Mouse (Mus musculus) embryonic facial prominence, embryonic 14.5 days (tissue): ENCODE data around the gene Gm10382. TPM values are rescaled to one million over a fixed set of nuclear protein-coding genes. Genes with fewer than 3 reads are reported as not detected.

Experiments used
- ATAC-seq: fragments of 200-750 bp; cut with Nextera tagmentation; 2 replicates; pipeline ENCODE4 v1.8.0; 2017; ENCODE audit warnings: low read depth, moderate number of reproducible peaks, moderate TSS enrichment
- DNase-seq: peaks from one replicate; pipeline ENCODE4 v3.0.0-alpha.2; 2015; ENCODE audit warnings: low spot score
- H3K27ac ChIP-seq: fragments of 300-500 bp; sonication (generic); replicated peaks from 2 replicates; pipeline ENCODE4 v1.5.1; 2014; ENCODE audit warnings: low read depth, mild to moderate bottlenecking, low read length, moderate library complexity
- H3K27me3 ChIP-seq: fragments of 300-500 bp; sonication (generic); replicated peaks from 2 replicates; pipeline ENCODE4 v1.6.1; 2014; ENCODE audit warnings: low read length; ENCODE audit not compliant: control insufficient read depth, insufficient read depth
- H3K36me3 ChIP-seq: fragments of 300-500 bp; sonication (generic); 2 replicates; pipeline ENCODE4 v1.6.1; 2014; ENCODE audit warnings: low read length, mixed read lengths; ENCODE audit not compliant: control insufficient read depth, insufficient read depth
- H3K4me1 ChIP-seq: fragments of 300-500 bp; sonication (generic); 2 replicates; pipeline ENCODE4 v1.6.1; 2014; ENCODE audit warnings: antibody characterized with exemption, low read length; ENCODE audit not compliant: control insufficient read depth, insufficient read depth
- H3K4me2 ChIP-seq: fragments of 300-500 bp; sonication (generic); 2 replicates; pipeline ENCODE4 v1.6.1; 2014; ENCODE audit warnings: low read depth, mild to moderate bottlenecking, low read length, moderate library complexity, mixed read lengths
- H3K4me3 ChIP-seq: fragments of 300-500 bp; sonication (generic); 2 replicates; pipeline ENCODE4 v1.5.1; 2014; ENCODE audit warnings: low read depth, mild to moderate bottlenecking, low read length
- H3K9ac ChIP-seq: fragments of 300-500 bp; sonication (generic); 2 replicates; pipeline ENCODE4 v1.6.1; 2014; ENCODE audit warnings: low read depth, mild to moderate bottlenecking, low read length, moderate library complexity, mixed read lengths
- H3K9me3 ChIP-seq: fragments of 300-500 bp; sonication (generic); 2 replicates; pipeline ENCODE4 v1.6.1; 2016; ENCODE audit warnings: low read length; ENCODE audit not compliant: control insufficient read depth
- WGBS: fragments of 180-500 bp; shearing (Covaris S2); extraction: QIAGEN DNeasy Blood & Tissue Kit; methylation state at CpG from one replicate; pipeline ENCODE4 v1.1.7; 2014; 5-methylcytosine and 5-hydroxymethylcytosine counted together
- polyA plus RNA-seq: library from polyadenylated mRNA; unstranded; fragments of >200 nt; fragmentation: Nextera tagmentation; extraction: Ambion mirVana; gene quantifications from 2 replicates; pipeline ENCODE4 v1.2.1, GENCODE M21; 2014

Gm10382 gene
- polyA plus RNA-seq, 1 experiment from 2014 or later: 0.24 TPM

- H3K4me1 ChIP-seq: no peaks in the 10 kb centered on the region
- no peak for ATAC-seq
- 46% methylated on average over 7 of the region's 7 CpGs for WGBS
- DNase-seq: no peak
- no peak overlapping the region for H3K4me3 ChIP-seq
- no peak overlapping the region for H3K4me2 ChIP-seq
- H3K27ac ChIP-seq: no peak overlapping the region
- no peak overlapping the region for H3K9ac ChIP-seq
- H3K36me3 ChIP-seq: no peaks in the 10 kb centered on the region
- no peaks in the 10 kb centered on the region for H3K9me3 ChIP-seq
- H3K27me3 ChIP-seq: no peaks in the 10 kb centered on the region
Measured at GRCm38 (mm10) chr5:125377214-125377613, 11.9 kb upstream of the Gm10382 start.

DNA sequence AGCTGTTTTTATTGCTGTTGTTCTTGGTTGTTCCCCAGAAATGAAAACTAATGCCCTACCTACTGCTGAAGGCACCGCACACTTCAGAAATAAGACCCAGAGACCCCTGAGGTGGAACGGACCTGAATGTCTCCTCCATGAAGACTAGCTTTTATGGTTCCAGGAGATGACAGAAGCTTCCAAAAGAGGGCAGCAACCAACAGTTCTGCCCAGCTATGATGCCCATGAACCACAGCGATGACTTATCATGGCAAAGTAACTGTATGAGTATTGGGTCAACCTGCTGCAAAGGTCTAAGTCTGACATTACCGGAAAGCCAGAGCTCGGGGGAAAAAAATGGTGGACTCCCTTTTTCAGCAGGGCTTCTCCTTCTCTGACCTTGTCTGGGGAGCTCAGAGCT lies 10.2 kb upstream of the Gm10382 start:
- Histone ChIP-seq H3K36me3 (peaks cover 6% of the 10 kb centered on the region), H3K4me1 (no peaks in the 10 kb centered on the region), H3K27me3 (no peaks in the 10 kb centered on the region), H3K27ac (no peak overlapping the region), H3K9me3 (no peaks in the 10 kb centered on the region), H3K4me2 (no peak overlapping the region), H3K4me3 (no peak overlapping the region), H3K9ac (no peak overlapping the region)
- no peak for ATAC-seq
- 83% methylated on average over 5 of the region's 5 CpGs for WGBS
- no peak for DNase-seq

DNA sequence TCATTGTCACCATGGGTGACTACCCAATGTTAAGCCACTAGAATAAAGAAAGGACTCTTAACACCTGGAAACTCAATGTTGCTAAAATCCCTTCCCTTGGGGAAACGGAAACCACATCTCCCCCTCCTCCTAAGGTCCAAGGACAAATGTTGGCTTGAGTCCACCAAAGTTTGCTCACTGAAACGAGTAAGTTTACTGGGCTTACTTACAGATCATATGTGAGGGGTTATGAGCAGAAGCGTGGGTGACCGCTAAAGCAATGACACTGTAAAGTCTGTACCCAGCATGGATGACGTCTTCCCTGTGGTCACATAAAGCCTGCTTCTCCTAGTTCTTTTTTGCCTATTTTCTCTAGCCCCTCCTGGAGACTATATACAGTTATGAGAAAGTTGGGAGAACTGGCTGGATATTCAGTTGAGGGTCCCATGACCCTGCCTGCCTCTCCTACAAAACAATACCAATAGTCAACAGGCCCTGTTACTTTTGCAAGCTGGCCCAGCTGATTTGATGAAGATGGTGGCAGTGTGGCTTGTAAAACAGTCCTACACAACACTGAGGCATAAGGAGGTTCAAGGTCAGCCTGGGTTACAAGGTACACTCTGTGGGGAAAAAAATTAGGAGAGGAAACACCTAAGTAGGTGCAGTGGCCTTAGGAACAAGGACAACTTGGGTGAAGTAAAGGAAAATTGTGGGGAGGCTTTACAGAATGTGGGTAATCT lies 7.0 kb upstream of the Gm10382 start:
- H3K4me1 ChIP-seq: 0 out of 2 replicates have a peak, but pooled peaks cover 5% of the 10 kb centered on the region
- H3K9ac ChIP-seq: no peak overlapping the region
- no peaks in the 10 kb centered on the region for H3K9me3 ChIP-seq
- WGBS: 71% methylated on average over 5 of the region's 5 CpGs
- H3K4me2 ChIP-seq: no peak overlapping the region
- ATAC-seq: 0 out of 2 replicates have a peak, but pooled peaks have one; percentile 19
- H3K36me3 ChIP-seq: peaks cover 27% of the 10 kb centered on the region
- no peak overlapping the region for H3K27ac ChIP-seq
- no peak for DNase-seq
- no peak overlapping the region for H3K4me3 ChIP-seq
- no peaks in the 10 kb centered on the region for H3K27me3 ChIP-seq

DNA sequence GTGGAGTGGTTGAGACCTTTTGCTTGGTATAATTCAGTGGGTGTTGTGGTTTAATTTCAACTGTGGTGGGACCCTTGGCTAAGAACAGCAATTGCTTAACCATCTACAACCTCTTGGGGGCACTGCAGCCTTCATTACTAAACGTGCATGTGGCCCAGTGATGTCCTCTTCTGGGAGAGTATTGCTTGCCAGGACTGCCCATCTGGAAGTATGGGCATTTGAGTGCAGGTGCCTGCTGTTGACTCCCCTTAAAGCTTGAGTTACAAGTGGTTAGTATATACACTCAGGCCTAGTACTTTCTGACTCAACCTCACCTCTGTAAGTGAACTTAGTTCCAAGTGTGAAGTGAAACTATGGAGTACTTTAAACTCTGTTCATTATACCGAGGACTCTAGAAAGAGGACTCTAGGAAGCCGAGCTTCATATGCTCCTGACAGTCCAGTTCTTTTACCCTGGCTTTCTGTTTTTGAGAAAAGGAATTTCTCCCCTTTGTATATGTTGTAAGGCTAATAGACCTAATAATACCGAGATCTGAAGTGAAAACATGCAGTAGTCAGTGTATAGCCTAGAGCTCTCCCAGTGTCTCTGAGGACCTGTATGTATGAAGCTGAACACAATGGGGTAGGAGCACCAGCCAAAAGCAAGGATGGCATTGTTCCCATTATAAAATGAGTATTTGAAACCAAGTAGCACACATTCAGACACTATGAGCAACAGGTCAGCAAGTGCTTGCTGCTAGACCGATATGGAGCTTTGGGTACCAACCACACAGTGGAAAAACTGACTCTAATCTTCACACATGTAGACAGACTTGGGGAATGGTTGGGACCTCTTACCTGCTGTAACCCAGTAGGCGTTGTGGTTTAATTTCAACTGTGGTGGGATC lies 6.2 kb upstream of the Gm10382 start:
- ATAC-seq: peak; percentile 47
- Histone ChIP-seq H3K27ac (no peak overlapping the region), H3K9me3 (no peaks in the 10 kb centered on the region), H3K9ac (no peak overlapping the region), H3K36me3 (peaks cover 27% of the 10 kb centered on the region), H3K4me2 (no peak overlapping the region), H3K4me3 (no peak overlapping the region), H3K27me3 (no peaks in the 10 kb centered on the region), H3K4me1 (0 out of 2 replicates have a peak, but pooled peaks cover 5% of the 10 kb centered on the region)
- peak; percentile 75 for DNase-seq
- 48% methylated on average over 6 of the region's 6 CpGs for WGBS

- H3K4me1 ChIP-seq: 0 out of 2 replicates have a peak, but pooled peaks cover 8% of the 10 kb centered on the region
- H3K9me3 ChIP-seq: no peaks in the 10 kb centered on the region
- ATAC-seq (no peak), DNase-seq (no peak)
- 76% methylated on average over 3 of the region's 3 CpGs for WGBS
- H3K9ac ChIP-seq: no peak overlapping the region
- H3K27ac ChIP-seq: no peak overlapping the region
- no peaks in the 10 kb centered on the region for H3K27me3 ChIP-seq
- peaks cover 33% of the 10 kb centered on the region for H3K36me3 ChIP-seq
- H3K4me3 ChIP-seq: no peak overlapping the region
- H3K4me2 ChIP-seq: no peak overlapping the region
Measured at GRCm38 (mm10) chr5:125383637-125384420, 5.3 kb upstream of the Gm10382 start.

GRCm38 (mm10) chr5:125384512-125385214 lies 4.5 kb upstream of the Gm10382 start:
- ATAC-seq: no peak
- H3K27me3 ChIP-seq: no peaks in the 10 kb centered on the region
- WGBS: 94% methylated on average over 2 of the region's 2 CpGs

GRCm38 (mm10) chr5:125385215-125385940 lies 3.7 kb upstream of the Gm10382 start:
- Histone ChIP-seq H3K27me3 (no peaks in the 10 kb centered on the region), H3K9ac (no peak overlapping the region), H3K4me3 (no peak overlapping the region), H3K9me3 (no peaks in the 10 kb centered on the region), H3K27ac (no peak overlapping the region), H3K4me2 (no peak overlapping the region), H3K36me3 (peaks cover 33% of the 10 kb centered on the region), H3K4me1 (0 out of 2 replicates have a peak, but pooled peaks cover 8% of the 10 kb centered on the region)
- DNase-seq (no peak), ATAC-seq (no peak)
- WGBS: 76% methylated on average over 8 of the region's 8 CpGs

More at GRCm38 (mm10) chr5:125384512-125385214, 4.5 kb upstream of the Gm10382 start:
- Histone ChIP-seq H3K4me2 (no peak overlapping the region), H3K27ac (no peak overlapping the region), H3K36me3 (peaks cover 33% of the 10 kb centered on the region), H3K4me3 (no peak overlapping the region), H3K4me1 (0 out of 2 replicates have a peak, but pooled peaks cover 8% of the 10 kb centered on the region), H3K9ac (no peak overlapping the region), H3K9me3 (no peaks in the 10 kb centered on the region)
- DNase-seq: no peak
